Mouse (Mus musculus): ENCODE results near the gene Col6a2.

Gene Col6a2

DNA sequence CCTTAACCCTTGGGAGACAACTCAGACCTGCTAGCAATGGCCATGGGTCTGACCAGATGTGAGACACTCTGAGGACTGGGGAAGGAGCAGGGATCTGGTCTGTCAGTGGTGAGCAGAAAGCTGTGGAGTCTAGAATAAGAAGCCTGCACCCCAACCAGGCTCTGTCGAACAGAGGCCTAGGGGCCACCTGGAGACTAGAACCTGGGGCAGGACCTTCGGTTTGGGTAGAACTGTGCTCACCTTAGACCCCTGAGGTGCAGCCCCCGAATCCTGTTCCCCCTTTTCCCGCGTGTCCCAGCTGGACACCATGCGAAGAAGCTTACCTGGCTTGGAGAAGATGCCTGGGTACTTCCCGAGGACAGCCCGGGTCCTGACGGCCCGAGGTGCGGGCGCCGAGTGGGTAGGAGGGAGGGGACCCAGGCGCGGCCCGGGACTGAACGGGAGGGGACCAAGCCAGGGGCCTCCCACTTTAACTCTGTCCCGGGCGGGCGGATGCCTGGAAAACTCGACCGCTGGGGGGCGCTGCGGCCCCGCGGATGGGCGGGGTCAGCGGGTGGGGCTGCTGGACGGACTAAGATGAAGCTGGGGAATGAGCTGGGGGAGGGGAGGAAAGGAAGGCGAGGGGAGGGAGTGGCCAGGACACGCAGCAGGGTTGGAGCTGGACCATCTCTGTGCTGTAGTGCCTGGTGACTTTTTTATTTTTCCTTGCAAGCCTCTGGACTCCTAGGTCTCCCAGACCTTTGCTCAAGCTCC lies at the start of gene Col6a2:
Gene Col6a2, minus strand, starts transcription at position 703 of the 753 bp plus-strand sequence.
- peak; percentile 62 to 68 for DNase-seq

DNA sequence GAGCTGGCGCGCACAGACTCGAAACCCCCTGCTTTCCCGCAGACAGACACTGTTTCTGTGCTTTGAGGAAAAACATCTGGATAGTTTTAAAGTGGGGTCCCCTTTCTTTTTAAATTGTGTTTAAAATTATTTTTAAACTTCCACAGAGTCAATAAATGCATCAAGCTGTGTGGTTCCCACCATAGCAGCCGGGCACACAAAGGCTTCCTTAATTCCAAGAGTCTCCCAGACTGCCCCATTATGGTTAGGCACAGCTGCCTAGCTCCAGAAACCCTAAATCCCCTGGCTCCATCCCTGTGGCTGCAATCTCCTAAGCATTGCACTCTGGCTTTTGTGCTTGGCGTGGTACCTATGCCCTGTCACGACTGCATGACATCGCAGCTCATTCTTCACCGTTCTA lies 48.5 kb upstream of the Col6a2 start:
- DNase-seq, result no peak

DNA sequence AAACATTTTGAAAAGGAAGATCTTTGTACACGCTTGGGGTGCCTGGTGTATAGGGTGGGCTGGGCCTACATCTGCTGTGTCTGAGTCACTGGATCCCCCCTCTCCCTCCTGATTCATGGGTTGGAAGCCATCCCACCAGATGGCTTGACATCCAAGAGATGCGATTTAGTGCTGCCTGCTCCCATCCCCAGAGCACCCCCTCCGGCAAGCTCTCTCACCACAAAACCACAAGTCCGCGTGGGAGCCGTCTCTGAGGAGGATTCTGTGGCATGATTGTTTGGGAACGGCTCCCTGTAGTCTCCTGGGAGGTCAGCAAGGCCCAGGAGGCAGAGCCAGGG lies 45.5 kb upstream of the Col6a2 start:
- no peak for DNase-seq

- DNase-seq, result no peak
Observed at GRCm38 (mm10) chr10:76668261-76668946, 45.0 kb upstream of the Col6a2 start.

DNA sequence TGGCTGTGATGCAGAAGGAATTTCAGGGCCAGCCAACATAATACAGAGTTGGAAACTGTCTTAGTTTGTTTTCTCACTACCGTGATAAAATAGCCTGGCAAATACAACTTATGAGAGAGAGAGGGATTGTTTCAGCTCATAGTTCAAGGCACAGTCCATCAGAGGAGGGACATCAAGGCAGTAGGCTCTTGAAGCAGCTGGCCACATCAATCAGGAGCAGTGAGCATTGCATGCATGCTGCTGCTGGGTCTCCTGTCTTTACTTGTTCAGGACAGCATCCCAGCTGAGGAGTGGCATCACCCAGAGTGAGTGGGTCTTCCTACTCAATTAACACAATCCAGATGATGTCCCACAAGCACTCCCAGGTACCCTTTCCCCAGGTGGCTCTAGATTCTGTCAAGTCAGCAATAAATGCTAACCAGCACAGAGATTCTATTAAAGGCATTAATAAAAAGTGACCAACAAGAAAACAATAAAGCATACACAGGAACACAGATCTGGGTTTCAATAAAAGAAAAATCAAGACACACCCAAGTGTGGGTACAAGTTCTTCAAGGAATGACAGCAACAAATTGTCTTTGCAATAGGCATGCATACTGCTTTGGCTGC lies 43.9 kb upstream of the Col6a2 start:
- no peak for DNase-seq

DNA sequence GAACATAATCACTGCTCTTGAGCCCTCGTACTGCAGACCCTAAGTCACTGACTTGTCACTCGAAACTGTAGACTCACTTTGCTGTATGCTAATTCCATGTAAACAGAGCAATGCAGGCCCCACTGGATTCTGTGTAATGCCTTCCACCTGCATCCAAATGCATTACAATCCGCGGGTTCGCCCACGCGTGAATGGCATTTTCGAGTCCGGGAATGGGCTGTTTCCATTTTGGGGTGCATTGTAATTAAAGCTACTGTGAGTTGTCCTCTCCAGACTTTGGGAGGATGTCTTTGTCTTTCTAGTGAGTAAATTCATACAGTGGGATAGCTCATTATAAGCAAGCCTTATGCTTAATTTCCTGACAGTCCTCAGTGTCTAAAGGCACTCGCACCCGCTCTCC lies 42.1 kb upstream of the Col6a2 start:
- no peak for DNase-seq

- peak; percentile 31 to 40 for DNase-seq
Observed at GRCm38 (mm10) chr10:76664156-76665115, 41.0 kb upstream of the Col6a2 start.

DNA sequence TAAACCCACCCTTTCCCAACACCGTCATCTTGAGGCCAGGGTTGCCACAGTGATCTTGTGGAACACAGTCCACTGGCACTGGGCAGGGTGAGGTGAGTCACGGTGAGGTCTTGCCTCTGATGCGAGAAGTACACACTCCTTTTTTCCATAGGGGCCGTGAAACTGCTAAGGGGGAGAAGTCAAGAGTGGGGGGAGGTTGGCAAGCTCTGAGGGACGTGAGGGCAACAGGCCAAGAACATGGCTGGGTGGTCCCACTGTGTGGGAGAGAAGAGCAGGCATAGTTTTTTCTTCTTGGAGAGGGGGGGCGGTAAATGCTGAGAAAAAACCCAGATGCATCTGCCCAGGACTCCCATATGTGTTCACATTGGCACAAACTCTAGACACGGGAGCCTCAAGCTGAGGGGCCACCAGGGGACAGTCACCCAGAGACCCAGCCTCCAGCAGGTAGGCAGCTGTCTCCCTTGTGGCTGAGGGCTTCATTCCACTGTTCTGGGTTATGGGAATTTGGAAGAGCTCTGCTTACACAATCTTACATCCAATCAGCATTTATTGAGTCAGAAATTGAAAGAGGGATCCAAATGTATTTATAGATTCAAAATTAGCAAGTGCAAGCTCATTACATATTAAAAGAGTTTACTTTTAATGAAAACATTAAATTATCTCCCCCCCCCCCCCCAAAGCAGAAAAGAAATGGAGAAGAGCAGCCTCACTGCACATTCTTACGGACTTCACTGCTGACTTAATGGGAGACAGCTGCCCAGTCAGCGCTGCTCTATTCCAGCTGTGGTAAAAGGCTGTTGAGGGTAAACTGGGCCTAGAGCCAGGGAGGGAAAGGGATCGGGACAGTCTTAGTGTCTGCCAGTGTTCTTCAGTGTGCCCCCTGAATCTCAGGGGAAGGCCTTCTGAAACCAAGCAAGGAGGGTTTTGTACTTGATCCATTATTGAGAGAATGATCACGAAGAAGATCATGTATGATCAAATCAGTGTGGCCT lies 30.2 kb upstream of the Col6a2 start:
- no peak for DNase-seq

DNA sequence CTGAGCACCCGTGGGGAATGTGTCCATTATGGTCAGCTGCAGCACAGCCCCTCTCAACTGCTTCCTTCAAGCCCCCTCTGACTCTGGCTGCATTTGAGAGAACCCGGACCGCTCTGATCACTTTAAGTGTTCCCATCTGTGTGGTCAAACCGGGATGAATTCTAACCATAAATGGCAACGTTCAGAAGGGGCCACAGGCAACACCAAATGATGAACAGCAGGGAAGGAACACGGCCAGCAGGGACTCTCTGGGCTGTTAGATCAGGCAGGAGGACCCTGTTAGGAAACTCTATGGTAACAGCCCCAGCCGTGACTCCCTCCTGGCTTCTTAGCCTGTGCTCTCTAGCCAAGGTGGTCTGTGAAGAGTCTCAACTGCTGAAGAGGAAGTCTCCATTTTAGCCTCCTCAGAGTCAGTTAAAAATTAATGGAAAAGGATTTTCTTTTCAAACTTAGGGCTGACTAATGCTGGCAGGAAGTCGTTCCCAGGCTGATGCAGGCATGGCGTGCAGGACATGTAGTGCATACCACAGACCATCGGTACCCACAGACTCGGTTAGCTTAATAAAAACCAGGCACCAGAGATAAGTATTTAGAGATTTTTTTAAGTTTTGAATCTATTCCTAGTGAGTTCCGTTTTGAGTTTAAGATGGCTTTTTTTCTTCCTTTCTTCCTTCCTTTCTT lies 27.4 kb upstream of the Col6a2 start:
- no peak for DNase-seq

DNA sequence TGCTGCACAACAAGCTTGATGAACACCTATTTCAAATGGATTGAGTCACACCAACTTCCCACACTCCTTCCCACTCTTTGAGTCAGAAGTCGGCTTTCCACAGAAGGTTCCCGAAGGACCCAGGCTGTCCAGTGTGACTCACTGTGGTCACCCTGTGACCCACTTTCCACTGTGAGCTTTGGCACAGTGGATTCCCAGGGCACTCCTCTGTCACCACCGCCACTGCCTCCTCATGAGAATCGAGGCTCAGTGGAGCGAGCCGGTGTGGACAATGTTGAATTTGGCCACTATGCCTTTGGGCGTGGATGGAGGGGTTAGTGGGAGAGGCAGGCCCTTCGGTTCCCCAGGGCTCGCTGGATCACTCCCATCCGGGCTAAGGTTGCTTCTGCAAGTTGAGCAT lies 25.3 kb upstream of the Col6a2 start:
- DNase-seq, result no peak

- DNase-seq, result no peak
Observed at GRCm38 (mm10) chr10:76647390-76647789, 24.0 kb upstream of the Col6a2 start.

GRCm38 (mm10) chr10:76645686-76646085 lies 22.3 kb upstream of the Col6a2 start:
- no peak for DNase-seq

- DNase-seq, result no peak
Observed at GRCm38 (mm10) chr10:76645066-76645465, 21.6 kb upstream of the Col6a2 start.

GRCm38 (mm10) chr10:76643999-76644398 lies 20.6 kb upstream of the Col6a2 start:
- DNase-seq, result no peak

DNA sequence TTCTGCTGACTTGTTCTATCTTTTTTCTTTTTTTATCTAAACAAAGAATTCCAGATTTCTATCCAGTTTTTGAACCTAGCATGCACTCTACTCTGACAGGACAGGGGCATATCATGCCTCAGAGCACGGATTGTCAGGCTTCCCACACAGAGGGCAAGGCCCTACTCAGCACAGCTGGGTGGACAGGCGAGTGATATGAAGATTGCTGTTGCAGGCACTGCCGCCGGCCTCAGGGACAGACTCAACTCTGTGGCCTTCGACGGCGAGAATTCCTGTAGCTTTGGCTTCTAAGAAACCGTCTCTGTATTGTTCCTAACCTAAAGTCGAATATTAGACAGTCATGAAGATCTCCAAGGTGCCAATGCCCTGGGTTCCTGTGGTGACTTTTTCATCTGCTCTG lies 20.0 kb upstream of the Col6a2 start:
- no peak for DNase-seq

- no peak for DNase-seq
Observed at GRCm38 (mm10) chr10:76642628-76643434, 19.4 kb upstream of the Col6a2 start.

- no peak for DNase-seq
Observed at GRCm38 (mm10) chr10:76641894-76642627, 18.6 kb upstream of the Col6a2 start.

DNA sequence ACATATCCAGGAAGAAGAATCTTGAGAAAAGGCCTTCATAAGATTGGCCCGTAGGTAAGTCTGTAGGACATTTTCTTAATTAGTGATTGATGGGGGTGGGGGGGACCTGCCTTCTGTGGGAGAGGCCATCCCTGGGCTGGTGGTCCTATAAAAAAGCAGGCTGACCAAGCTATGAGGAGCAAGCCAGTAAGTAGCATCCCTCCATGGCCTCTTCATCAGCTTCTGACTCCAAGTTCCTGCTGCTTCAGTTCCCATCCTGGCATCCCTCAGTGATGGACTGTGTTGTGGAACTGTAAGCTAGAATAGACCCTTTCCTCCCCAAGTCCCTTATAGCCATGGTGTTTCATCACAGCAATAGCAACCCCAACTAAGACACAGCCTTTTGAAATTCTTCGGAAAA lies 16.5 kb upstream of the Col6a2 start:
- no peak for DNase-seq

DNA sequence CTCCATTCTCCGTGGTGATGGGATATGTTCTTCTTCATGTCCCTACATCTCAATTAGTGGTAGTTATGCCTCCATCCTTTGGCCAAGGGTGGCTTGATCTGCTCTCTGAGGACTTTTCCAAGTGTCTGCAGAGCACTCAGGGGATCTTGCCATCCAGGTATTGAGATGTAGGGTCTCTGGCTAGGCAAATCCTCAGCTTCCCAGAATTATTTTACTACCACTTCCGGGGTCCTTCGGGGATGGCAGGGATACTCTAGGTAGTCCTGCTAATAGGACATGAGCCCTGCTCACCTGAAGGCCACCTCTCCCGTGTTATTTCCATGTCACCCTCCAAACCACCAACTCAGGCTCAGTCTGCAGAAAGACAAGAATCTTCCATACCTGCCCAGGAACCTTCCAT lies 13.2 kb upstream of the Col6a2 start:
- DNase-seq, result no peak

DNA sequence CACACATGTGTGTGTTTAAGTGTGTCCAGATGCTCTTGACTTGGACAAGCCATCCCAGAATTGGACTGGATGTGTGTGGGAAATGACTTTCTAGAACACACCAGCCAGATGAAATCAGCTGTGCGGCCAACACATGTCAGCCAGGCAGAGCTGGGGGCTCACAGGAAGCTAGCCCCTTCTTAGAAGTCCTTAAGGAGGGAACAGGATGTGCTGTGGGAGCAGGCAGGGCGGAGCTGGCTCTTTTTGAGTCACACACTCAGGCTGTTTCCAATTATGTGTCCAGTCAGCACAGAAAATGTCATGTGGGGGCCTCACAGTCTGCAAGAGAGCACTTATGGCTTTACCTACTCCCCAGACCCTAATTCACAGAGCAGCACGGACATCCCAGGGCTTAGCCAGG lies 12.6 kb upstream of the Col6a2 start:
- peak; percentile 9 to 12 for DNase-seq

Measured in kidney, adult 8-10 months (tissue).